Mouse (Mus musculus): ENCODE measurements around the gene Noc4l.
A peak's percentile ranks its signal among the peaks of the same experiment; 100 is the strongest.

Noc4l gene

GRCm38 (mm10) chr5:110652719-110653648 lies at the start of gene Noc4l, which contains the start of gene Ddx51:
TSS of gene Noc4l (minus strand) at chr5:110653417.
TSS of gene Ddx51 (plus strand) at chr5:110653451.
- peak; percentile 97 for DNase-seq

GRCm38 (mm10) chr5:110698617-110699016 lies 45.4 kb upstream of the Noc4l start:
- no peak for DNase-seq

- no peak for DNase-seq
Observed at GRCm38 (mm10) chr5:110682041-110682440, 28.8 kb upstream of the Noc4l start.

GRCm38 (mm10) chr5:110665486-110666121 lies 12.4 kb upstream of the Noc4l start:
- no peak for DNase-seq

GRCm38 (mm10) chr5:110664750-110665269 lies 11.6 kb upstream of the Noc4l start:
- no peak for DNase-seq

- no peak for DNase-seq
Observed at GRCm38 (mm10) chr5:110664041-110664440, 10.8 kb upstream of the Noc4l start.

- DNase-seq = no peak
Observed at GRCm38 (mm10) chr5:110659682-110660081, 6.5 kb upstream of the Noc4l start.

GRCm38 (mm10) chr5:110653686-110654085 lies 469 bp upstream of the Noc4l start:
- DNase-seq = no peak

- no peak for DNase-seq
Observed at GRCm38 (mm10) chr5:110646377-110646776, 6.8 kb downstream of the Noc4l start.

- DNase-seq = peak; percentile 84
Observed at GRCm38 (mm10) chr5:110639459-110639858, 13.8 kb downstream of the Noc4l start.

GRCm38 (mm10) chr5:110638306-110639074 lies 14.7 kb downstream of the Noc4l start:
- no peak for DNase-seq

- peak; percentile 52 for DNase-seq
Observed at GRCm38 (mm10) chr5:110635951-110636707, 17.1 kb downstream of the Noc4l start.

GRCm38 (mm10) chr5:110629525-110630120 lies 23.6 kb downstream of the Noc4l start:
- DNase-seq = no peak

GRCm38 (mm10) chr5:110628156-110628555 lies 25.1 kb downstream of the Noc4l start:
- DNase-seq = no peak

- DNase-seq = no peak
Observed at GRCm38 (mm10) chr5:110627351-110627750, 25.9 kb downstream of the Noc4l start.

GRCm38 (mm10) chr5:110624319-110624718 lies 28.9 kb downstream of the Noc4l start:
- DNase-seq = no peak

- DNase-seq = no peak
Observed at GRCm38 (mm10) chr5:110619226-110619625, 34.0 kb downstream of the Noc4l start.

GRCm38 (mm10) chr5:110611435-110612158 lies 41.6 kb downstream of the Noc4l start:
- no peak for DNase-seq

- DNase-seq = no peak
Observed at GRCm38 (mm10) chr5:110610484-110610883, 42.7 kb downstream of the Noc4l start.

GRCm38 (mm10) chr5:110609868-110610267 lies 43.3 kb downstream of the Noc4l start:
- no peak for DNase-seq

GRCm38 (mm10) chr5:110609425-110609824 lies 43.8 kb downstream of the Noc4l start:
- DNase-seq = no peak

Measured in lung, postnatal 36 days (tissue).